Mouse (Mus musculus): ENCODE measurements at regions not wholly inside any gene's neighbourhood (a gene's known extent, or its start where the extent isn't known, plus 50 kb on each side); places are given as distances from the start of the nearest gene placed in this dataset.

DNA sequence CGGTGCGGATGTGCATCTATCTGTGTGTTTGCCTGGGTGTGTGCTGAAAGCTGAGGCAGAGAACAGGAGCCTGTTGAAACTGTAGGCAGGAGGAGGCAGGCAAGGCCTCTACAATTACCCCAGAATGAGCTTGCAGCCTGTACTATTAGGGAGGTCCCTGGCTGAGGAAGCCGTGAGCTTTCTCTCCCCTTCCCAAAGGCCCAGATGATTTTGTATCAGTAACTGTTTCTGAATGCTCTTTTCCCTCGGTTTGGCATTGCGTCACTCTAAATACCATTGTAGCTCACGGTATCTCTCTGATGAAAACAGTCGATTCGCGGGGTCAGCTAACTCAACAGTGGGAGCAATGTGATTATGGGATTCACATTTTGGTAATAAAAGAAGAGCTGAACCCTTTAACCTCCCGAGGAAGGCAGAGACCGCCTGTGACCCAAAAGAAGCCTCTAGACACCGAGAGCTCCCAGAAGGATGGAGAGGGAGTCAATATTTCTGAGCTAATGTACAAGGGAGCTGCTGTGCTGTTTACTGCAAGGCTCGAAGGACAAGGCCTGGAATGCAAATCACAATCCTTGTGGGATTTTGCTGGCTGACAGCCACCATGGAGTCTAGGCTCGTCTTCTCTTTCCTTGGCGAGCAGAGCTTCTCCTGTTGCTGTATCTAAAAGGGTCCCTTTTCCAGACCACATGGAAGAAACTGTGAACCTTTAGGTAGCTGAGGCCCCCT is 482.8 kb upstream of the Adam5 start:
- Histone ChIP-seq H3K4me1 (ENCODE audit: control insufficient read depth in 2 of 2, insufficient read depth in 2 of 2, low read length in 2 of 2, poor library complexity in 1 of 2) (peaks cover 0 to 2% of the 10 kb centered on the region in 2 experiments; a peak in 1 of 4 replicates), H3K36me3 (ENCODE audit: control insufficient read depth, insufficient read depth, low read length, poor library complexity, severe bottlenecking) (no peaks in the 10 kb centered on the region), H3K4me3 (ENCODE audit: insufficient read depth in 1 of 2, low read depth in 1 of 2, low read length in 2 of 2, poor library complexity in 1 of 2, severe bottlenecking in 1 of 2) (no peak overlapping the region), H3K9ac (ENCODE audit: insufficient read depth, low read depth, low read length, poor library complexity, severe bottlenecking) (no peak overlapping the region), H3K9me3 (ENCODE audit: control insufficient read depth, insufficient read depth, low read depth, low read length) (no peaks in the 10 kb centered on the region), H3K27ac (ENCODE audit: insufficient read depth, low read depth, low read length, poor library complexity, severe bottlenecking) (no peak overlapping the region)
- no peak for TF ChIP-seq HCFC1 (IDR thresholded peaks at IDR 0.05; ENCODE audit: borderline replicate concordance, insufficient read depth, low read length)
- no peak for TF ChIP-seq ZNF384 (IDR thresholded peaks at IDR 0.05; ENCODE audit: low read depth, low read length)
- TF ChIP-seq ZC3H11A (IDR thresholded peaks at IDR 0.05; ENCODE audit: borderline replicate concordance, low read depth, low read length), result no peak
- TF ChIP-seq MAFK (IDR thresholded peaks at IDR 0.05; ENCODE audit: insufficient read depth, low read depth, low read length), result no peak
- TF ChIP-seq CHD2 (IDR thresholded peaks at IDR 0.05; ENCODE audit: low read depth, low read length), result no peak
- no peak for DNase-seq (ENCODE audit: low read depth, low spot score)
- in situ Hi-C loops (cut with MboI; ENCODE audit: low sequenced_read_pairs in 2 of 2, unreplicated experiment in 2 of 2), result no loop called here

Measured in ES-E14 (cell line).